ENCODE assay signal across 26 mouse cellular contexts in the genomic region with DNA sequence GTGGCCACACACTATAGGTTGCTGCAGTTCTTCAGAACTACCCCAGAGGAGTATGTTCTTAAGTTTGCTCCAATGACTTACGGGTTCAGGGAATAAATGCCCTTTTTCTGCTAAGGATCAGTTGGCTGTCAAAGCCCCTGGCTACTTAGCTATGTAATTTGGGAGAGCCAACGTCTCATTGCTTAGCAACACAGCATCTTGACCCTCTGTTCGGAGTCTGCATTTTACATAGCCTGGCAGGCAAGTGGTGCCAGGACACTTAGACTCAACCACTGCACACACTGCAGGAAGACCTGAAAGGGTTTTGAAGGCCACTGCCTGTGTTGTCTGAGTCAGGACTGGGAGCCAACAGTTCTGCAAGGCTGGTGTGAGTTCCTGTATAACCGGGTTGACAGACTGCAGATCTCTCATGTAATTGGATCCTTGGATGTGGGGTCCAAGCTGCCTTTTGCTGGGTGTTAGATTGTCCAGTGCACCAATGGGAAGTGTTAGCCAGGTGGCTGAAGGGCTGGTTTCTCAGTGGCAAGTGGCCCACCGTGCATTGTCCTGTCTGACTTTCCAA. TPM values are rescaled to one million over a fixed set of nuclear protein-coding genes. Genes with fewer than 3 reads are reported as not detected.
DNase-seq lines count a peak whose midpoint lies in the region; ATAC-seq lines count a peak whose summit lies in the region.
"Had no signal": no experiment of that assay in that cellular context is flagged by ENCODE, and none has a peak within 500 bp of the region (broad histone marks: within the 10 kb centered on the region; RNA-seq: fewer than 3 reads in every experiment).

No protein-coding gene starts in this region.

- H3K9ac ChIP-seq in forebrain, embryonic 14.5 days (ENCODE audit: low read length): peak overlapping the region; percentile 10; the same call in 1 of the 2 replicates
- no peak overlapping the region for H3K9ac ChIP-seq in forebrain, embryonic 13.5 days
- no peak overlapping the region for H3K9ac ChIP-seq in kidney, embryonic 14.5 days (ENCODE audit: low read depth, low read length)
- H3K9ac ChIP-seq: heart, embryonic 12.5 days; liver, embryonic 13.5 days; lung, embryonic 14.5 days; neural tube, embryonic 12.5 days had no signal

- no peak for DNase-seq in forebrain, embryonic 14.5 days (ENCODE audit: low spot score)
- no peak for DNase-seq in kidney, adult 9 months
- DNase-seq in adrenal gland, postnatal 36 days: peak; percentile 35 to 45
- peak; percentile 29 for DNase-seq in embryonic facial prominence, embryonic 10.5 days (ENCODE audit: low spot score)
- DNase-seq in thymus, postnatal 0 days (ENCODE audit: low spot score): no peak
- DNase-seq: cerebellum, adult 11 months; cerebellum, postnatal 10 days; gastrocnemius, postnatal 25 days; heart, adult 18-20 months; heart, postnatal 14 days; layer of hippocampus, adult 9-11 months; liver, embryonic 13.5 days; lung, embryonic 14.5 days; lung, postnatal 36 days; midbrain, embryonic 14.5 days; right cerebral cortex, postnatal 14 days; thymus, postnatal 25 days had no signal

- H3K4me3 ChIP-seq in forebrain, embryonic 14.5 days (ENCODE audit: low read depth, low read length): no peak overlapping the region
- no peak overlapping the region for H3K4me3 ChIP-seq in forebrain, embryonic 13.5 days
- no peak overlapping the region for H3K4me3 ChIP-seq in kidney, embryonic 14.5 days (ENCODE audit: low read length)
- H3K4me3 ChIP-seq in embryonic facial prominence, embryonic 10.5 days: no peak overlapping the region
- H3K4me3 ChIP-seq: heart, embryonic 12.5 days; liver, embryonic 13.5 days; megakaryocyte, embryonic 14.5 days; neural tube, embryonic 12.5 days had no signal

- WGBS in forebrain, embryonic 14.5 days: 48% methylated on average over 5 of the region's 5 CpGs
- 49% methylated on average over 5 of the region's 5 CpGs for WGBS in forebrain, embryonic 13.5 days
- 30% methylated on average over 5 of the region's 5 CpGs for WGBS in kidney, embryonic 14.5 days
- WGBS in embryonic facial prominence, embryonic 10.5 days: 54% methylated on average over 5 of the region's 5 CpGs

- ATAC-seq in forebrain, embryonic 14.5 days: no peak
- ATAC-seq in forebrain, embryonic 13.5 days: no peak
- ATAC-seq in kidney, embryonic 14.5 days (ENCODE audit: low FRiP score, low TSS enrichment): peak; percentile 37; the same call in 1 of the 2 replicates
- ATAC-seq: activated CD4-positive, CD25-positive, alpha-beta regulatory T cell, adult 4 months; forebrain, embryonic 16.5 days; intestine, postnatal 0 days had no signal

- H3K27me3 ChIP-seq in forebrain, embryonic 14.5 days (replicated peaks; ENCODE audit: control insufficient read depth, insufficient read depth, low read length): no peaks in the 10 kb centered on the region
- H3K27me3 ChIP-seq in forebrain, embryonic 13.5 days: no peaks in the 10 kb centered on the region
- no peaks in the 10 kb centered on the region for H3K27me3 ChIP-seq in kidney, embryonic 14.5 days (ENCODE audit: control insufficient read depth, insufficient read depth, low read length)
- no peaks in the 10 kb centered on the region for H3K27me3 ChIP-seq in embryonic facial prominence, embryonic 10.5 days (replicated peaks; ENCODE audit: low read depth, poor library complexity, severe bottlenecking)
- H3K27me3 ChIP-seq: heart, embryonic 12.5 days; liver, embryonic 13.5 days; neural tube, embryonic 12.5 days had no signal

- H3K4me2 ChIP-seq in forebrain, embryonic 14.5 days (ENCODE audit: low read length): no peak overlapping the region
- no peak overlapping the region for H3K4me2 ChIP-seq in forebrain, embryonic 13.5 days
- H3K4me2 ChIP-seq in kidney, embryonic 14.5 days (replicated peaks; ENCODE audit: low read depth, low read length): no peak overlapping the region
- H3K4me2 ChIP-seq: heart, embryonic 12.5 days; liver, embryonic 13.5 days; lung, embryonic 14.5 days; neural tube, embryonic 12.5 days had no signal

- peaks cover 21% of the 10 kb centered on the region for H3K4me1 ChIP-seq in forebrain, embryonic 14.5 days (ENCODE audit: control insufficient read depth, insufficient read depth, low read length)
- H3K4me1 ChIP-seq in forebrain, embryonic 13.5 days: peaks cover 63% of the 10 kb centered on the region
- H3K4me1 ChIP-seq in kidney, embryonic 14.5 days (ENCODE audit: control insufficient read depth, insufficient read depth, low read length): peaks cover 29% of the 10 kb centered on the region
- peaks cover 47% of the 10 kb centered on the region for H3K4me1 ChIP-seq in embryonic facial prominence, embryonic 10.5 days
- H3K4me1 ChIP-seq: megakaryocyte, embryonic 14.5 days had no signal

- no peaks in the 10 kb centered on the region for H3K9me3 ChIP-seq in forebrain, embryonic 14.5 days (replicated peaks; ENCODE audit: control insufficient read depth, low read length)
- no peaks in the 10 kb centered on the region for H3K9me3 ChIP-seq in forebrain, embryonic 13.5 days (replicated peaks)
- H3K9me3 ChIP-seq in kidney, embryonic 14.5 days (ENCODE audit: control insufficient read depth, low read length): no peaks in the 10 kb centered on the region
- no peaks in the 10 kb centered on the region for H3K9me3 ChIP-seq in embryonic facial prominence, embryonic 10.5 days
- H3K9me3 ChIP-seq: heart, embryonic 12.5 days; liver, embryonic 13.5 days; megakaryocyte, embryonic 14.5 days; neural tube, embryonic 12.5 days had no signal

- no peak overlapping the region for H3K27ac ChIP-seq in forebrain, embryonic 14.5 days (ENCODE audit: low read depth, low read length)
- no peak overlapping the region for H3K27ac ChIP-seq in forebrain, embryonic 13.5 days
- H3K27ac ChIP-seq in kidney, embryonic 14.5 days (ENCODE audit: low read depth, low read length): no peak overlapping the region
- H3K27ac ChIP-seq in embryonic facial prominence, embryonic 10.5 days (replicated peaks): no peak overlapping the region
- H3K27ac ChIP-seq: liver, embryonic 13.5 days; neural tube, embryonic 12.5 days had no signal

- no peaks in the 10 kb centered on the region for H3K36me3 ChIP-seq in forebrain, embryonic 14.5 days (ENCODE audit: control insufficient read depth, insufficient read depth, low read length)
- H3K36me3 ChIP-seq in forebrain, embryonic 13.5 days (ENCODE audit: poor library complexity, severe bottlenecking): no peaks in the 10 kb centered on the region
- no peaks in the 10 kb centered on the region for H3K36me3 ChIP-seq in kidney, embryonic 14.5 days (ENCODE audit: control insufficient read depth, insufficient read depth, low read length)
- no peaks in the 10 kb centered on the region for H3K36me3 ChIP-seq in embryonic facial prominence, embryonic 10.5 days (replicated peaks)
- H3K36me3 ChIP-seq: heart, embryonic 12.5 days; liver, embryonic 13.5 days; neural tube, embryonic 12.5 days had no signal

RNA-seq across cellular contexts. Expression of a gene that starts 15.6 kb away (rescaled TPM):
- 15.5 and 16.5 TPM in 2 replicates for polyA plus RNA-seq in forebrain, embryonic 14.5 days (2014; fragmentation: Nextera tagmentation; extraction: Ambion mirVana)
- polyA plus RNA-seq in forebrain, embryonic 13.5 days (2015; fragmentation: Nextera tagmentation; extraction: Ambion mirVana): 23.7 and 24.7 TPM in 2 replicates
- polyA plus RNA-seq in kidney, embryonic 14.5 days (2014; fragmentation: Nextera tagmentation; extraction: Ambion mirVana): 20.1 and 36.9 TPM in 2 replicates
- 10 to 100 TPM; 40.4 to 41.3 TPM for total RNA-seq in adrenal gland, postnatal 36 days (2021)
- polyA plus RNA-seq in embryonic facial prominence, embryonic 10.5 days (2016; fragmentation: Nextera tagmentation; extraction: Ambion mirVana): 30.8 and 33.4 TPM in 2 replicates
- 4.1 and 4.2 TPM in 2 replicates for polyA plus RNA-seq in thymus, postnatal 0 days (2015; fragmentation: Nextera tagmentation; extraction: Ambion mirVana)
- total RNA-seq: MEL had no signal

Comparison
In these comparisons a context has a peak if more than half of its experiments do, and no peak if none do; other contexts are left out.
1. DNase-seq: peak in adrenal gland, postnatal 36 days (2 of 2) and embryonic facial prominence, embryonic 10.5 days (single experiment); none in forebrain, embryonic 14.5 days (single experiment), kidney, adult 9 months (single experiment) and thymus, postnatal 0 days (single experiment).